In genomic region chr16:85799971-85800370, GRCm38 (mm10) we compare ENCODE assay signal across 8 mouse cellular contexts. TPM values are rescaled to one million over a fixed set of nuclear protein-coding genes. Genes with fewer than 3 reads are reported as not detected.
DNase-seq lines count a peak whose midpoint lies in the region; ATAC-seq and TF ChIP-seq lines count a peak whose summit lies in the region.
"Had no signal": no experiment of that assay in that cellular context is flagged by ENCODE, and none has a peak within 500 bp of the region (broad histone marks: within the 10 kb centered on the region; RNA-seq: fewer than 3 reads in every experiment).

No protein-coding gene starts in this region.

- H3K4me2 ChIP-seq in kidney, postnatal 0 days (ENCODE audit: low read length) = peak overlapping the region; percentile 75
- peak overlapping the region; percentile 18; the same call in 1 of the 2 replicates for H3K4me2 ChIP-seq in forebrain, embryonic 14.5 days (ENCODE audit: low read length)
- peak overlapping the region; percentile 85 for H3K4me2 ChIP-seq in limb, embryonic 13.5 days (replicated peaks)
- peak overlapping the region; percentile 99 for H3K4me2 ChIP-seq in neural tube, embryonic 15.5 days

- no peak for ATAC-seq in kidney, postnatal 0 days (replicated peaks; ENCODE audit: low FRiP score, low read depth)
- ATAC-seq in forebrain, embryonic 14.5 days = no peak
- ATAC-seq in limb, embryonic 13.5 days (ENCODE audit: low FRiP score, low read depth) = no peak
- no peak for ATAC-seq in neural tube, embryonic 15.5 days (ENCODE audit: low FRiP score)

- peaks cover 41% of the 10 kb centered on the region for H3K36me3 ChIP-seq in kidney, postnatal 0 days (ENCODE audit: insufficient read depth, low read length)
- peaks cover 18% of the 10 kb centered on the region for H3K36me3 ChIP-seq in forebrain, embryonic 14.5 days (ENCODE audit: control insufficient read depth, insufficient read depth, low read length)
- H3K36me3 ChIP-seq in limb, embryonic 13.5 days = peaks cover 52% of the 10 kb centered on the region
- peaks cover 16% of the 10 kb centered on the region; the same call in 1 of the 2 replicates for H3K36me3 ChIP-seq in neural tube, embryonic 15.5 days

- no peak for TF ChIP-seq CTCF in kidney, postnatal 0 days (IDR thresholded peaks at IDR 0.05; ENCODE audit: low read depth)

- H3K4me1 ChIP-seq in kidney, postnatal 0 days (replicated peaks; ENCODE audit: insufficient read depth, low read length) = peaks cover 17% of the 10 kb centered on the region; the same call in 1 of the 2 replicates
- H3K4me1 ChIP-seq in forebrain, embryonic 14.5 days (ENCODE audit: control insufficient read depth, insufficient read depth, low read length) = peaks cover 6% of the 10 kb centered on the region; the same call in 1 of the 2 replicates
- peaks cover 28% of the 10 kb centered on the region for H3K4me1 ChIP-seq in limb, embryonic 13.5 days
- H3K4me1 ChIP-seq in neural tube, embryonic 15.5 days = peaks cover 34% of the 10 kb centered on the region

- H3K27me3 ChIP-seq in kidney, postnatal 0 days (ENCODE audit: insufficient read depth, low read length) = no peaks in the 10 kb centered on the region
- no peaks in the 10 kb centered on the region for H3K27me3 ChIP-seq in forebrain, embryonic 14.5 days (replicated peaks; ENCODE audit: control insufficient read depth, insufficient read depth, low read length)
- no peaks in the 10 kb centered on the region for H3K27me3 ChIP-seq in limb, embryonic 13.5 days
- H3K27me3 ChIP-seq in neural tube, embryonic 15.5 days (replicated peaks) = peaks cover 3% of the 10 kb centered on the region
- H3K27me3 ChIP-seq: Patski had no signal

- 40% methylated on average over 9 of the region's 9 CpGs for WGBS in kidney, postnatal 0 days
- 78% methylated on average over 9 of the region's 9 CpGs for WGBS in forebrain, embryonic 14.5 days
- WGBS in limb, embryonic 13.5 days = 56% methylated on average over 9 of the region's 9 CpGs
- 64% methylated on average over 9 of the region's 9 CpGs for WGBS in neural tube, embryonic 15.5 days

- H3K9ac ChIP-seq in kidney, postnatal 0 days (ENCODE audit: low read depth, low read length) = peak overlapping the region; percentile 88; the same call in 1 of the 2 replicates
- no peak overlapping the region for H3K9ac ChIP-seq in forebrain, embryonic 14.5 days (ENCODE audit: low read length)
- H3K9ac ChIP-seq in limb, embryonic 13.5 days = peak overlapping the region; percentile 55
- no peak overlapping the region for H3K9ac ChIP-seq in neural tube, embryonic 15.5 days (replicated peaks)

- H3K9me3 ChIP-seq in kidney, postnatal 0 days (replicated peaks; ENCODE audit: low read length) = no peaks in the 10 kb centered on the region
- no peaks in the 10 kb centered on the region for H3K9me3 ChIP-seq in forebrain, embryonic 14.5 days (replicated peaks; ENCODE audit: control insufficient read depth, low read length)
- no peaks in the 10 kb centered on the region for H3K9me3 ChIP-seq in limb, embryonic 13.5 days
- H3K9me3 ChIP-seq in neural tube, embryonic 15.5 days (replicated peaks) = no peaks in the 10 kb centered on the region

- peak overlapping the region; percentile 88 for H3K4me3 ChIP-seq in kidney, postnatal 0 days (replicated peaks; ENCODE audit: low read depth, low read length)
- 0 out of 2 replicates have a peak overlapping the region, but pooled peaks have one; percentile 49 for H3K4me3 ChIP-seq in forebrain, embryonic 14.5 days (ENCODE audit: low read depth, low read length)
- peak overlapping the region; percentile 83 for H3K4me3 ChIP-seq in limb, embryonic 13.5 days
- H3K4me3 ChIP-seq in neural tube, embryonic 15.5 days (replicated peaks) = peak overlapping the region; percentile 57; the same call in 1 of the 2 replicates

- no peak overlapping the region for H3K27ac ChIP-seq in kidney, postnatal 0 days
- H3K27ac ChIP-seq in forebrain, embryonic 14.5 days (ENCODE audit: low read depth, low read length) = no peak overlapping the region
- no peak overlapping the region for H3K27ac ChIP-seq in limb, embryonic 13.5 days
- no peak overlapping the region for H3K27ac ChIP-seq in neural tube, embryonic 15.5 days (replicated peaks)

- no peak for DNase-seq in kidney, postnatal 0 days (ENCODE audit: low spot score)
- DNase-seq in kidney, adult 18-20 months = no peak
- DNase-seq in forebrain, embryonic 14.5 days (ENCODE audit: low spot score) = no peak
- no peak for DNase-seq in right cerebral cortex, postnatal 14 days
- DNase-seq in left cerebral cortex, adult 9 months (ENCODE audit: low spot score in 2 of 2) = no peak

RNA-seq across cellular contexts. Expression of gene Adamts1, which starts 2.9 kb away (rescaled TPM):
- polyA plus RNA-seq in kidney, postnatal 0 days (2015; fragmentation: Nextera tagmentation; extraction: Ambion mirVana) = 75.9 and 82.8 TPM in 2 replicates
- polyA plus RNA-seq in forebrain, embryonic 14.5 days (2014; fragmentation: Nextera tagmentation; extraction: Ambion mirVana) = 6.7 and 7.4 TPM in 2 replicates
- polyA plus RNA-seq in limb, embryonic 13.5 days (2015; fragmentation: Nextera tagmentation; extraction: Ambion mirVana) = 53.6 TPM in 2 replicates
- polyA plus RNA-seq in neural tube, embryonic 15.5 days (2015; fragmentation: Nextera tagmentation; extraction: Ambion mirVana) = 8.0 and 11.5 TPM in 2 replicates

Comparison
In these comparisons a context has a peak if more than half of its experiments do, and no peak if none do; other contexts are left out.
1. H3K4me2 ChIP-seq: peak in every context shown above with its lines; median percentile 99 in neural tube, embryonic 15.5 days; 85 in limb, embryonic 13.5 days; 75 in kidney, postnatal 0 days; 18 in forebrain, embryonic 14.5 days.
2. H3K9ac ChIP-seq: peak in kidney, postnatal 0 days (single experiment) and limb, embryonic 13.5 days (single experiment); none in forebrain, embryonic 14.5 days (single experiment) and neural tube, embryonic 15.5 days (single experiment).
3. Peak in every context shown above with its lines, with median percentiles within 50 percentile points of each other: H3K4me3 ChIP-seq.